Mouse (Mus musculus): ENCODE results near the gene Men1. TPM values are rescaled to one million over a fixed set of nuclear protein-coding genes. Genes with fewer than 3 reads are reported as not detected.
A peak's percentile ranks its signal among the peaks of the same experiment; 100 is the strongest.

Men1 gene
- polyA plus RNA-seq, 1 experiment from 2014 or later, result 81.7 TPM

DNA sequence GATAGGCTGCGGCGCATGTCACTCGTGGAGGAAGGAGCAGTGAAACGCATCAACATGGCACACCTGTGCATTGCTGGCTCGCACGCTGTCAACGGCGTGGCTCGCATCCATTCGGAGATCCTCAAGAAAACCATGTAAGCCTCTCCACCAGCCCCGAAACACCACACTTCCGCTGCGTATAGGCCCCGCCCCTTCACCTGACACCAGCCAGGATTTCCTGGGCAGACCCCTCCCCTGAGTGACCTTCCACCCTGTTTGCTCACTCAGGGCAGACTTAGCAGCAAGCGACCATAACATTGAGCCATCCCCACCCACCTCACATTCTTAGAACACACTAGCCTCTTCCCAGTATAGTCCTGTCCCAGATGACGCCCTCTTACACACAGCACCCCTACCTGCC is 55.0 kb downstream of the Men1 start:
- ATAC-seq (ENCODE audit: insufficient number of reproducible peaks, low FRiP score, low TSS enrichment, low read depth), result no peak
- no peak overlapping the region for H3K9ac ChIP-seq
- WGBS, result 4% methylated on average over 16 of the region's 16 CpGs
- H3K27me3 ChIP-seq, result no peaks in the 10 kb centered on the region
- H3K4me3 ChIP-seq, result peak overlapping the region; percentile 22; the same call in 1 of the 2 replicates
- no peaks in the 10 kb centered on the region for H3K9me3 ChIP-seq
- peaks cover 14% of the 10 kb centered on the region for H3K4me1 ChIP-seq
- no peak overlapping the region for H3K27ac ChIP-seq
- H3K36me3 ChIP-seq, result no peaks in the 10 kb centered on the region
- peak overlapping the region; percentile 35 for H3K4me2 ChIP-seq

DNA sequence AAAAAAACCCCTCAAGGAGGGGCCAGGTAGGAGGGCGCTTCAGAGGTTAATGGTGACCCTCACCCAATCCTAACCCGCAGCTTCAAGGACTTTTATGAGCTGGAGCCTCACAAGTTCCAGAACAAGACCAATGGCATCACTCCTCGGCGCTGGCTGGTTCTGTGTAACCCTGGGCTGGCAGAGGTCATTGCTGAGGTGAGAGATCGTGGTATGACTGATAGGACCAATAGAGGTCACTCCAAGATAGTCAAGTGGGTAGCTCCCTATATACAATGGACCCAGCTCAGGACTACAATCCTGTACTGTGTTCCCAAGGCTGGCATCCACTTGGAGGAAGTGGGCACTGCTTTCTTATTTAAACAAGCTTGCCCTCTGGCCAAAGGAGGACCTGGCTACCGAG is 55.5 kb downstream of the Men1 start:
- WGBS, result 57% methylated on average over 6 of the region's 6 CpGs
- no peak for ATAC-seq (ENCODE audit: insufficient number of reproducible peaks, low FRiP score, low TSS enrichment, low read depth)
- H3K4me3 ChIP-seq, result no peak overlapping the region
- H3K4me1 ChIP-seq, result peaks cover 11% of the 10 kb centered on the region
- H3K27me3 ChIP-seq, result no peaks in the 10 kb centered on the region
- no peak overlapping the region for H3K9ac ChIP-seq
- no peak overlapping the region for H3K27ac ChIP-seq
- no peaks in the 10 kb centered on the region for H3K9me3 ChIP-seq
- no peaks in the 10 kb centered on the region for H3K36me3 ChIP-seq
- H3K4me2 ChIP-seq, result no peak overlapping the region

Small RNA genes within 50 kb of the gene (microRNA-seq; reads per million reads assigned to microRNA genes)
- gene Mir6989, result not detected

Other genes starting within 250 kb of the Men1 start
- 26.3 and 27.1 TPM in 2 replicates for gene Cdca5, start 250.0 kb upstream of the Men1 start, polyA plus RNA-seq (2015; fragmentation: Nextera tagmentation; extraction: Ambion mirVana)
- 0.47 TPM in 1 of 2 replicates, not detected in the other for gene AC131692.1, start 240.6 kb upstream of the Men1 start, polyA plus RNA-seq (2015; fragmentation: Nextera tagmentation; extraction: Ambion mirVana)
- gene Naaladl1, start 229.2 kb upstream of the Men1 start, polyA plus RNA-seq (2015; fragmentation: Nextera tagmentation; extraction: Ambion mirVana), result 0.22 and 0.28 TPM in 2 replicates
- 43.7 and 49.1 TPM in 2 replicates for gene Sac3d1, start 216.3 kb upstream of the Men1 start, polyA plus RNA-seq (2015; fragmentation: Nextera tagmentation; extraction: Ambion mirVana)
- gene Snx15, start 206.7 kb upstream of the Men1 start, polyA plus RNA-seq (2015; fragmentation: Nextera tagmentation; extraction: Ambion mirVana), result 32.3 and 34.7 TPM in 2 replicates
- 0.13 and 0.24 TPM in 2 replicates for gene Batf2, start 194.0 kb upstream of the Men1 start, polyA plus RNA-seq (2015; fragmentation: Nextera tagmentation; extraction: Ambion mirVana)
- gene Arl2, start 193.4 kb upstream of the Men1 start, polyA plus RNA-seq (2015; fragmentation: Nextera tagmentation; extraction: Ambion mirVana), result 89.2 and 89.9 TPM in 2 replicates
- 0.19 TPM in 1 of 2 replicates, not detected in the other for gene Majin, start 150.6 kb upstream of the Men1 start, polyA plus RNA-seq (2015; fragmentation: Nextera tagmentation; extraction: Ambion mirVana)
- 1.8 and 2.1 TPM in 2 replicates for gene Gpha2, start 108.6 kb upstream of the Men1 start, polyA plus RNA-seq (2015; fragmentation: Nextera tagmentation; extraction: Ambion mirVana)
- 26.1 and 30.0 TPM in 2 replicates for gene Ppp2r5b, start 99.1 kb upstream of the Men1 start, polyA plus RNA-seq (2015; fragmentation: Nextera tagmentation; extraction: Ambion mirVana)
- gene Atg2a, start 93.3 kb upstream of the Men1 start, polyA plus RNA-seq (2015; fragmentation: Nextera tagmentation; extraction: Ambion mirVana), result 8.6 and 9.0 TPM in 2 replicates
- gene Ehd1, start 58.3 kb upstream of the Men1 start, polyA plus RNA-seq (2015; fragmentation: Nextera tagmentation; extraction: Ambion mirVana), result 93.6 and 103 TPM in 2 replicates
- gene Cdc42bpg, start 28.5 kb upstream of the Men1 start, polyA plus RNA-seq (2015; fragmentation: Nextera tagmentation; extraction: Ambion mirVana), result 1.4 and 2.0 TPM in 2 replicates
- 14.6 and 16.2 TPM in 2 replicates for gene Map4k2, start 6.2 kb downstream of the Men1 start, polyA plus RNA-seq (2015; fragmentation: Nextera tagmentation; extraction: Ambion mirVana)
- 115 TPM in 2 replicates for gene Sf1, start 28.7 kb downstream of the Men1 start, polyA plus RNA-seq (2015; fragmentation: Nextera tagmentation; extraction: Ambion mirVana)
- gene Pygm, start 49.4 kb downstream of the Men1 start, polyA plus RNA-seq (2015; fragmentation: Nextera tagmentation; extraction: Ambion mirVana), result 23.4 and 89.0 TPM in 2 replicates
- gene Rasgrp2, start 64.4 kb downstream of the Men1 start, polyA plus RNA-seq (2015; fragmentation: Nextera tagmentation; extraction: Ambion mirVana), result 35.8 and 38.8 TPM in 2 replicates
- gene Nrxn2, start 83.8 kb downstream of the Men1 start, polyA plus RNA-seq (2015; fragmentation: Nextera tagmentation; extraction: Ambion mirVana), result 0.96 and 1.4 TPM in 2 replicates
- gene Slc22a12, start 208.1 kb downstream of the Men1 start, polyA plus RNA-seq (2015; fragmentation: Nextera tagmentation; extraction: Ambion mirVana), result not detected in 2 replicates